In genomic region chr11:70557545-70557944, GRCm38 (mm10) we compare ENCODE assay signal across 38 mouse cellular contexts. TPM values are rescaled to one million over a fixed set of nuclear protein-coding genes. Genes with fewer than 3 reads are reported as not detected.
DNase-seq lines count a peak whose midpoint lies in the region; ATAC-seq and TF ChIP-seq lines count a peak whose summit lies in the region.
"Had no signal": no experiment of that assay in that cellular context is flagged by ENCODE, and none has a peak within 500 bp of the region (broad histone marks: within the 10 kb centered on the region; RNA-seq: fewer than 3 reads in every experiment).

No protein-coding gene starts in this region.

- WGBS in hindbrain, postnatal 0 days: 91% methylated on average over 9 of the region's 9 CpGs
- WGBS in hindbrain, embryonic 11.5 days: 87% methylated on average over 9 of the region's 9 CpGs
- 90% methylated on average over 9 of the region's 9 CpGs for WGBS in midbrain, embryonic 11.5 days
- WGBS in midbrain, embryonic 14.5 days: 91% methylated on average over 9 of the region's 9 CpGs

- H3K4me2 ChIP-seq in hindbrain, postnatal 0 days (ENCODE audit: low read depth, low read length): no peak overlapping the region
- H3K4me2 ChIP-seq in hindbrain, embryonic 11.5 days (replicated peaks; ENCODE audit: low read depth, low read length): no peak overlapping the region
- H3K4me2 ChIP-seq in midbrain, embryonic 11.5 days: no peak overlapping the region
- no peak overlapping the region for H3K4me2 ChIP-seq in midbrain, embryonic 14.5 days (ENCODE audit: low read length)
- H3K4me2 ChIP-seq: heart, embryonic 15.5 days; hindbrain, embryonic 13.5 days; limb, embryonic 13.5 days; liver, embryonic 11.5 days; neural tube, embryonic 12.5 days had no signal

- no peaks in the 10 kb centered on the region; the same call in 1 of the 2 replicates for H3K36me3 ChIP-seq in hindbrain, postnatal 0 days (ENCODE audit: insufficient read depth, low read length)
- H3K36me3 ChIP-seq in hindbrain, embryonic 11.5 days (ENCODE audit: control insufficient read depth, insufficient read depth, low read length): no peaks in the 10 kb centered on the region
- H3K36me3 ChIP-seq in midbrain, embryonic 11.5 days (ENCODE audit: control insufficient read depth, insufficient read depth, low read length): no peaks in the 10 kb centered on the region
- no peaks in the 10 kb centered on the region for H3K36me3 ChIP-seq in midbrain, embryonic 14.5 days (ENCODE audit: control insufficient read depth, insufficient read depth, low read length)
- H3K36me3 ChIP-seq in splenic B cell, adult 2 months (ENCODE audit: control insufficient read depth, insufficient read depth, low read length, poor library complexity, severe bottlenecking): no peaks in the 10 kb centered on the region
- H3K36me3 ChIP-seq: G1E; neural tube, embryonic 12.5 days had no signal

- TF ChIP-seq CTCF in hindbrain, postnatal 0 days (IDR thresholded peaks at IDR 0.05; ENCODE audit: low read depth): peak; percentile 18; the same call in 1 of the 2 replicates

- H3K27me3 ChIP-seq in hindbrain, postnatal 0 days (ENCODE audit: insufficient read depth, low read length): no peaks in the 10 kb centered on the region
- no peaks in the 10 kb centered on the region for H3K27me3 ChIP-seq in hindbrain, embryonic 11.5 days (ENCODE audit: control insufficient read depth, insufficient read depth, low read length)
- H3K27me3 ChIP-seq in midbrain, embryonic 11.5 days (ENCODE audit: control insufficient read depth, insufficient read depth, low read length): no peaks in the 10 kb centered on the region
- no peaks in the 10 kb centered on the region for H3K27me3 ChIP-seq in midbrain, embryonic 14.5 days (ENCODE audit: control insufficient read depth, insufficient read depth, low read length)
- H3K27me3 ChIP-seq in splenic B cell, adult 2 months (ENCODE audit: control insufficient read depth, insufficient read depth, low read length, poor library complexity, severe bottlenecking): no peaks in the 10 kb centered on the region
- H3K27me3 ChIP-seq: heart, embryonic 15.5 days; limb, embryonic 13.5 days; neural tube, embryonic 12.5 days had no signal

- no peaks in the 10 kb centered on the region for H3K4me1 ChIP-seq in hindbrain, postnatal 0 days (ENCODE audit: insufficient read depth, low read length)
- H3K4me1 ChIP-seq in hindbrain, embryonic 11.5 days (replicated peaks; ENCODE audit: control insufficient read depth, insufficient read depth, low read length): no peaks in the 10 kb centered on the region
- peaks cover 3% of the 10 kb centered on the region; the same call in 1 of the 2 replicates for H3K4me1 ChIP-seq in midbrain, embryonic 11.5 days (ENCODE audit: control insufficient read depth, insufficient read depth, low read length)
- peaks cover 7% of the 10 kb centered on the region; the same call in 1 of the 2 replicates for H3K4me1 ChIP-seq in midbrain, embryonic 14.5 days (ENCODE audit: control insufficient read depth, insufficient read depth, low read length)

- intact Hi-C loops in left cerebral cortex, postnatal 4 days (cut with DNase I): no loop called here

- no peak overlapping the region for H3K9ac ChIP-seq in hindbrain, postnatal 0 days (replicated peaks; ENCODE audit: low read length)
- no peak overlapping the region for H3K9ac ChIP-seq in hindbrain, embryonic 11.5 days (ENCODE audit: low read depth, low read length)
- no peak overlapping the region for H3K9ac ChIP-seq in midbrain, embryonic 11.5 days (ENCODE audit: low read length)
- no peak overlapping the region for H3K9ac ChIP-seq in midbrain, embryonic 14.5 days (replicated peaks; ENCODE audit: low read length)
- H3K9ac ChIP-seq: heart, embryonic 15.5 days; hindbrain, embryonic 13.5 days; limb, embryonic 13.5 days; neural tube, embryonic 12.5 days had no signal

- no peak overlapping the region for H3K27ac ChIP-seq in hindbrain, postnatal 0 days
- no peak overlapping the region for H3K27ac ChIP-seq in hindbrain, embryonic 11.5 days (ENCODE audit: low read depth, low read length)
- no peak overlapping the region for H3K27ac ChIP-seq in midbrain, embryonic 11.5 days (ENCODE audit: low read depth, low read length)
- no peak overlapping the region for H3K27ac ChIP-seq in midbrain, embryonic 14.5 days (replicated peaks; ENCODE audit: low read depth, low read length)
- H3K27ac ChIP-seq: heart, embryonic 15.5 days; hindbrain, embryonic 13.5 days; limb, embryonic 13.5 days; neural tube, embryonic 12.5 days had no signal

- no peak for ATAC-seq in hindbrain, postnatal 0 days
- no peak for ATAC-seq in hindbrain, embryonic 11.5 days (ENCODE audit: low FRiP score)
- no peak for ATAC-seq in midbrain, embryonic 11.5 days (ENCODE audit: low FRiP score)
- ATAC-seq in midbrain, embryonic 14.5 days (ENCODE audit: low FRiP score, low TSS enrichment): no peak
- ATAC-seq in common myeloid progenitor, adult 5-6 weeks (replicated peaks; ENCODE audit: low read depth, poor library complexity, severe bottlenecking): peak; percentile 45
- ATAC-seq: forebrain, embryonic 16.5 days; inflammation-experienced regulatory T-cells, adult 6 months; lung, postnatal 0 days; midbrain, embryonic 16.5 days had no signal

- H3K9me3 ChIP-seq in hindbrain, postnatal 0 days (ENCODE audit: low read length): no peaks in the 10 kb centered on the region
- H3K9me3 ChIP-seq in hindbrain, embryonic 11.5 days (ENCODE audit: control insufficient read depth, low read length): no peaks in the 10 kb centered on the region
- H3K9me3 ChIP-seq in midbrain, embryonic 11.5 days (ENCODE audit: control insufficient read depth, low read length): no peaks in the 10 kb centered on the region
- H3K9me3 ChIP-seq in midbrain, embryonic 14.5 days (ENCODE audit: control insufficient read depth, low read length): no peaks in the 10 kb centered on the region
- H3K9me3 ChIP-seq: G1E; heart, embryonic 15.5 days; hindbrain, embryonic 13.5 days; limb, embryonic 13.5 days; neural tube, embryonic 12.5 days had no signal

- H3K4me3 ChIP-seq in hindbrain, postnatal 0 days (ENCODE audit: low read length): no peak overlapping the region
- H3K4me3 ChIP-seq in hindbrain, embryonic 11.5 days (ENCODE audit: low read depth, low read length): no peak overlapping the region
- H3K4me3 ChIP-seq in midbrain, embryonic 11.5 days (ENCODE audit: low read depth, low read length): no peak overlapping the region
- H3K4me3 ChIP-seq in midbrain, embryonic 14.5 days (replicated peaks; ENCODE audit: low read depth, low read length): no peak overlapping the region
- H3K4me3 ChIP-seq: erythroblast, embryonic 14.5 days; heart, embryonic 15.5 days; hindbrain, embryonic 13.5 days; limb, embryonic 13.5 days; neural tube, embryonic 12.5 days had no signal

- DNase-seq in hindbrain, postnatal 0 days (ENCODE audit: low spot score): no peak
- DNase-seq in hindbrain, embryonic 11.5 days (ENCODE audit: low spot score): no peak
- peak; percentile 67 for DNase-seq in midbrain, embryonic 11.5 days (ENCODE audit: low spot score, missing footprints)
- DNase-seq in midbrain, embryonic 14.5 days: no peak
- peak; percentile 18 for DNase-seq in splenic B cell, adult 2 months (ENCODE audit: low read depth, low spot score)
- no peak for DNase-seq in frontal cortex, postnatal 14 days (ENCODE audit: low spot score in 2 of 2)
- DNase-seq in left cerebral cortex, postnatal 4 days: no peak
- DNase-seq: adrenal gland, postnatal 14 days; cerebellum, adult 11 months; cerebellum, adult 9-10 months; heart, postnatal 36 days; kidney, postnatal 10 days; lung, adult 18-20 months; lung, postnatal 4 days; right cerebral cortex, adult 18-20 months; right cerebral cortex, postnatal 4 days; thymus, postnatal 14 days had no signal

RNA-seq across cellular contexts. Expression of gene Mink1, which starts 5.1 kb away (rescaled TPM):
- 56.6 and 73.3 TPM in 2 replicates for total RNA-seq in hindbrain, postnatal 0 days (2014; rRNA removed)
- polyA plus RNA-seq in hindbrain, postnatal 0 days (2015; fragmentation: Nextera tagmentation; extraction: Ambion mirVana): 13.6 and 15.2 TPM in 2 replicates
- 11.9 and 17.6 TPM in 2 replicates for polyA plus RNA-seq in hindbrain, embryonic 11.5 days (2014; fragmentation: Nextera tagmentation; extraction: Ambion mirVana)
- 12.3 and 12.9 TPM in 2 replicates for polyA plus RNA-seq in midbrain, embryonic 11.5 days (2014; fragmentation: Nextera tagmentation; extraction: Ambion mirVana)
- 18.5 and 20.4 TPM in 2 replicates for polyA plus RNA-seq in midbrain, embryonic 14.5 days (2014; fragmentation: Nextera tagmentation; extraction: Ambion mirVana)
- total RNA-seq in common myeloid progenitor, adult 5-6 weeks (2017): 30.8 and 33.5 TPM in 2 replicates
- total RNA-seq in left cerebral cortex, postnatal 4 days (2021): 100 to 1,000 TPM; 115 to 139 TPM

RNA-seq across cellular contexts. Expression of gene Pld2, which starts 17.7 kb away (rescaled TPM):
- 46.0 and 64.3 TPM in 2 replicates for total RNA-seq in hindbrain, postnatal 0 days (2014; rRNA removed)
- 17.7 and 19.1 TPM in 2 replicates for polyA plus RNA-seq in hindbrain, postnatal 0 days (2015; fragmentation: Nextera tagmentation; extraction: Ambion mirVana)
- 2.5 and 2.9 TPM in 2 replicates for polyA plus RNA-seq in hindbrain, embryonic 11.5 days (2014; fragmentation: Nextera tagmentation; extraction: Ambion mirVana)
- polyA plus RNA-seq in midbrain, embryonic 11.5 days (2014; fragmentation: Nextera tagmentation; extraction: Ambion mirVana): 3.5 and 4.0 TPM in 2 replicates
- 8.5 and 9.2 TPM in 2 replicates for polyA plus RNA-seq in midbrain, embryonic 14.5 days (2014; fragmentation: Nextera tagmentation; extraction: Ambion mirVana)
- total RNA-seq in common myeloid progenitor, adult 5-6 weeks (2017): 1.2 and 2.7 TPM in 2 replicates
- 10 to 100 TPM; 32.1 to 34.2 TPM for total RNA-seq in left cerebral cortex, postnatal 4 days (2021)
- polyA plus RNA-seq: G1E had no signal

RNA-seq across cellular contexts. Expression of gene Gm40193, which starts 24.8 kb away (rescaled TPM):
- not detected in 2 replicates for total RNA-seq in hindbrain, postnatal 0 days (2014; rRNA removed)
- polyA plus RNA-seq in hindbrain, postnatal 0 days (2015; fragmentation: Nextera tagmentation; extraction: Ambion mirVana): not detected in 2 replicates
- not detected in 2 replicates for polyA plus RNA-seq in hindbrain, embryonic 11.5 days (2014; fragmentation: Nextera tagmentation; extraction: Ambion mirVana)
- polyA plus RNA-seq in midbrain, embryonic 11.5 days (2014; fragmentation: Nextera tagmentation; extraction: Ambion mirVana): not detected in 2 replicates
- polyA plus RNA-seq in midbrain, embryonic 14.5 days (2014; fragmentation: Nextera tagmentation; extraction: Ambion mirVana): not detected in 2 replicates
- total RNA-seq in common myeloid progenitor, adult 5-6 weeks (2017): not detected in 2 replicates
- total RNA-seq in left cerebral cortex, postnatal 4 days (2021): not detected
- total RNA-seq: adrenal gland, postnatal 14 days; G1E; gastrocnemius, adult 8-10 months; granulocyte monocyte progenitor cell, adult 5-6 weeks; heart, postnatal 36 days; layer of hippocampus, postnatal 10 days; left cerebral cortex, adult 18-20 months; left cerebral cortex, postnatal 14 days had no signal
- polyA plus RNA-seq: cortical plate, adult 2 months; erythroblast, embryonic 14.5 days; forebrain, embryonic 11.5 days; forebrain, embryonic 16.5 days; G1E; heart, embryonic 15.5 days; hindbrain, embryonic 13.5 days; inflammation-experienced regulatory T-cells, adult 6 months; large intestine, adult 2 months; limb, embryonic 13.5 days; liver, embryonic 11.5 days; lung, postnatal 0 days; midbrain, embryonic 16.5 days; neural tube, embryonic 12.5 days; stomach, embryonic 14.5 days had no signal

RNA-seq across cellular contexts. Expression of gene Psmb6, which starts 32.4 kb away (rescaled TPM):
- total RNA-seq in hindbrain, postnatal 0 days (2014; rRNA removed): 409 and 504 TPM in 2 replicates
- polyA plus RNA-seq in hindbrain, postnatal 0 days (2015; fragmentation: Nextera tagmentation; extraction: Ambion mirVana): 829 and 887 TPM in 2 replicates
- 895 and 918 TPM in 2 replicates for polyA plus RNA-seq in hindbrain, embryonic 11.5 days (2014; fragmentation: Nextera tagmentation; extraction: Ambion mirVana)
- polyA plus RNA-seq in midbrain, embryonic 11.5 days (2014; fragmentation: Nextera tagmentation; extraction: Ambion mirVana): 826 and 909 TPM in 2 replicates
- polyA plus RNA-seq in midbrain, embryonic 14.5 days (2014; fragmentation: Nextera tagmentation; extraction: Ambion mirVana): 744 and 849 TPM in 2 replicates
- total RNA-seq in common myeloid progenitor, adult 5-6 weeks (2017): 218 and 223 TPM in 2 replicates
- 100 to 1,000 TPM; 269 to 276 TPM for total RNA-seq in left cerebral cortex, postnatal 4 days (2021)

RNA-seq across cellular contexts. Expression of gene Gltpd2, which starts 38.5 kb away (rescaled TPM):
- total RNA-seq in hindbrain, postnatal 0 days (2014; rRNA removed): not detected in 2 replicates
- polyA plus RNA-seq in hindbrain, postnatal 0 days (2015; fragmentation: Nextera tagmentation; extraction: Ambion mirVana): 0.24 and 0.31 TPM in 2 replicates
- 0.14 and 0.45 TPM in 2 replicates for polyA plus RNA-seq in hindbrain, embryonic 11.5 days (2014; fragmentation: Nextera tagmentation; extraction: Ambion mirVana)
- 0.18 and 0.22 TPM in 2 replicates for polyA plus RNA-seq in midbrain, embryonic 11.5 days (2014; fragmentation: Nextera tagmentation; extraction: Ambion mirVana)
- 0.42 and 0.64 TPM in 2 replicates for polyA plus RNA-seq in midbrain, embryonic 14.5 days (2014; fragmentation: Nextera tagmentation; extraction: Ambion mirVana)
- not detected in 2 replicates for total RNA-seq in common myeloid progenitor, adult 5-6 weeks (2017)
- not detected for total RNA-seq in left cerebral cortex, postnatal 4 days (2021)
- total RNA-seq: G1E; gastrocnemius, adult 8-10 months; granulocyte monocyte progenitor cell, adult 5-6 weeks; heart, postnatal 36 days; layer of hippocampus, postnatal 10 days; left cerebral cortex, adult 18-20 months; left cerebral cortex, postnatal 14 days had no signal
- polyA plus RNA-seq: cortical plate, adult 2 months; erythroblast, embryonic 14.5 days; G1E; heart, embryonic 15.5 days; inflammation-experienced regulatory T-cells, adult 6 months; midbrain, embryonic 16.5 days had no signal

Comparison
In these comparisons a context has a peak if more than half of its experiments do, and no peak if none do; other contexts are left out.
1. DNase-seq: peak in midbrain, embryonic 11.5 days (single experiment) and splenic B cell, adult 2 months (single experiment); none in hindbrain, postnatal 0 days (single experiment), hindbrain, embryonic 11.5 days (single experiment), midbrain, embryonic 14.5 days (single experiment), frontal cortex, postnatal 14 days (0 of 2) and left cerebral cortex, postnatal 4 days (single experiment).